17 mouse cellular contexts compared by ENCODE assay signal in the genomic region with DNA sequence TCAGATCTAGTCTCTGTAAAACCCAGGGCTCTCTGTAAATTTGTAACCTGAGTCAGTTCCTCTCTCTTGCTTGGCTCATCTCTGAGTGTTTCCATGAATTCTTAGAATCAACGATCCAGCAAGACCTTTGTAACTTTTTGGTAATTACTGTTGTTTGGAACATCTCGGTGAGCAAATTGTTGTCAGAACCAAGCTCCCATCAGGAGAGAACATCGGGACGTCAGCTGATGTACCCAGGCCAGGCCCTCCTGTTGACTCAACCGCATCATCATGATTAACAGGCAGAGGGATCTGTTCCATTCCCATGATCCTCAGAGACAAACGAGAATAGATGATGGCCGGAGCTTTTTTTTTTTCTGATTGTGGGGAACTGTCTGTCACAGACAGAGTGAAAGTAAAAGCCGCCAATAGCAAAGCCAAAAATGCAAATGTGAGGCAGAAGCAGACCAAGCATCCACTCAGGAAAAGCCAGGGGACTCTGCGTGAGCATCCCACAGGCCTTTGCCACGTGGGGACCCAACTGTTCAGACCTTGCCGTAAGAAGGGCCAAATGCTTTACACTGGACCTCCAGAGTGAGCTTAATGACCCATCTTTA.
"Had no signal": no experiment of that assay in that cellular context is flagged by ENCODE, and none has a peak within 500 bp of the region (broad histone marks: within the 10 kb centered on the region; RNA-seq: fewer than 3 reads in every experiment).

No protein-coding gene starts in this region.

- H3K4me2 ChIP-seq: intestine, embryonic 15.5 days; limb, embryonic 12.5 days; liver, embryonic 12.5 days; lung, embryonic 15.5 days; midbrain, embryonic 11.5 days; midbrain, embryonic 15.5 days; neural tube, embryonic 12.5 days; stomach, embryonic 15.5 days had no signal

- H3K9ac ChIP-seq: intestine, embryonic 15.5 days; limb, embryonic 12.5 days; liver, embryonic 12.5 days; lung, embryonic 15.5 days; midbrain, embryonic 15.5 days; neural tube, embryonic 12.5 days; stomach, embryonic 15.5 days had no signal

- H3K4me1 ChIP-seq: intestine, embryonic 15.5 days; limb, embryonic 12.5 days; liver, embryonic 12.5 days; lung, embryonic 15.5 days; midbrain, embryonic 15.5 days; neural tube, embryonic 12.5 days; stomach, embryonic 15.5 days had no signal

- H3K4me3 ChIP-seq: intestine, embryonic 15.5 days; limb, embryonic 12.5 days; liver, embryonic 12.5 days; lung, embryonic 15.5 days; megakaryocyte, embryonic 14.5 days; midbrain, embryonic 15.5 days; neural tube, embryonic 12.5 days; stomach, embryonic 15.5 days had no signal

- H3K36me3 ChIP-seq: intestine, embryonic 15.5 days; limb, embryonic 12.5 days; liver, embryonic 12.5 days; lung, embryonic 15.5 days; midbrain, embryonic 15.5 days; neural tube, embryonic 12.5 days; stomach, embryonic 15.5 days had no signal

- H3K27ac ChIP-seq: intestine, embryonic 15.5 days; limb, embryonic 12.5 days; liver, embryonic 12.5 days; lung, embryonic 15.5 days; macrophage; midbrain, embryonic 15.5 days; neural tube, embryonic 12.5 days; stomach, embryonic 15.5 days had no signal

- ATAC-seq: intestine, embryonic 15.5 days; liver, embryonic 12.5 days; midbrain, embryonic 15.5 days had no signal

- H3K9me3 ChIP-seq: intestine, embryonic 15.5 days; liver, embryonic 12.5 days; lung, embryonic 15.5 days; neural tube, embryonic 12.5 days; stomach, embryonic 15.5 days had no signal

- H3K27me3 ChIP-seq: intestine, embryonic 15.5 days; limb, embryonic 12.5 days; liver, embryonic 12.5 days; lung, embryonic 15.5 days; midbrain, embryonic 15.5 days; neural tube, embryonic 12.5 days; stomach, embryonic 15.5 days had no signal

- DNase-seq: kidney, postnatal 14 days; lung, postnatal 14 days; retina, postnatal 1 day; right cerebral cortex, postnatal 4 days; spleen, adult 18-20 months; thymus, adult 2 months; thymus, postnatal 25 days had no signal
